Mouse (Mus musculus) liver, adult (tissue): ENCODE measurements around the gene Cpa4.

ENCODE experiments used
- GATA4 ChIP-seq: IDR thresholded peaks from 2 replicates; pipeline ENCODE4 v1.6.1; 2014; ENCODE audit warnings: mild to moderate bottlenecking, low read length; ENCODE audit not compliant: insufficient replicate concordance

Gene Cpa4

DNA sequence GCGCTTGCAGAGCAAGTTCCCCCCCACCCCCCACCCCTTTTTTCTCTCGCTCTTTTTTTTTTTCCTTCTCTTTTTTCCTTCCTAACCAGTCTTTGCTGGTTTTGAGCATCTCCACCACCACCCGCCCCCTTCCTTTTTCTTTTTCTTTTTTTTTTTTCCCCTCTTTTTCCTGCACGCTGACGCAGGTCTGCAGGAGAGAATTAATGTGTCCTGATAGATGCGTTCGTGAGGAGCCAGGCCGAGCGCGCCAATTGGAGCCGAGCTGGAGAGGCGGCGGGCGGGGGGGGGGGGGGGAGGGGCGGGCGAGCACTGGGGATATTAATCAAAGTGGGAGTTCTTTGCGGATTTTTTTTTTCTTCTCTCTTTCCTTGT lies 20.9 kb upstream of the Cpa4 start:
- no peak for TF ChIP-seq GATA4

GRCm38 (mm10) chr6:30547656-30548306 lies 20.4 kb upstream of the Cpa4 start:
- TF ChIP-seq GATA4: no peak

- TF ChIP-seq GATA4: no peak
Observed at GRCm38 (mm10) chr6:30549231-30549761, 18.9 kb upstream of the Cpa4 start.

DNA sequence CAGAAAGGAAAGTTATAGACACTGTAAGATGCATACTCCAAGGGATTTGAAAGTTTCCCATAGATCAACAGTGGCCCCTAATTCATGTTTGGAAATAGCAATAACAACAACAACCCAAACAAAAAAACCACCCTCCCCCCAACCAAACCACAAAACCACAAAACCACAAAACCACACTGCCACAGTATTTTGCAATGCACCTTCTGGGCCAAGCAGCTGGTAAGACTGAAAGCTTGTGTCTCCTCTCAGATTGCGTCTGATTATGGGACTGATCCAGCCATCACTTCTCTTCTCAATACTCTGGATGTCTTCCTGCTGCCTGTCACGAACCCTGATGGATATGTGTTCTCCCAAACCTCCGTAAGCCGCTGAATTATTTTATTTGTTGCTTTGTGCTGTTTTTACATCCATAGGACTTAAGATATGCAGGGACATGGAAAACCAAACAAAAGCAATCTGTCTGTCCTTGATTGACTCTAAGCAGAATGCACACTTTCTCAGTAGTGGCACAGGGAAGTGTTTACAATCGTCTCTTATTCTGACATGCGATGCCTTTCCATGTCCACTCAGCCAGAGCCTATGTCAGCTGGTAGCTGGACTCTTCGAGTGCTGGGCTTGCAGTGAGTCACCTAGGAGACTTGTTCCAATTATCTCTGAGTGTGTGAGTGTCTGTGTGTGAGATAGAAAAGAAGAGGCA lies 17.5 kb upstream of the Cpa4 start:
- no peak for TF ChIP-seq GATA4

GRCm38 (mm10) chr6:30551193-30551515 lies 17.0 kb upstream of the Cpa4 start:
- TF ChIP-seq GATA4: no peak

- TF ChIP-seq GATA4: no peak
Observed at GRCm38 (mm10) chr6:30551644-30552580, 16.3 kb upstream of the Cpa4 start.

- TF ChIP-seq GATA4: no peak
Observed at GRCm38 (mm10) chr6:30552628-30553027, 15.5 kb upstream of the Cpa4 start.

DNA sequence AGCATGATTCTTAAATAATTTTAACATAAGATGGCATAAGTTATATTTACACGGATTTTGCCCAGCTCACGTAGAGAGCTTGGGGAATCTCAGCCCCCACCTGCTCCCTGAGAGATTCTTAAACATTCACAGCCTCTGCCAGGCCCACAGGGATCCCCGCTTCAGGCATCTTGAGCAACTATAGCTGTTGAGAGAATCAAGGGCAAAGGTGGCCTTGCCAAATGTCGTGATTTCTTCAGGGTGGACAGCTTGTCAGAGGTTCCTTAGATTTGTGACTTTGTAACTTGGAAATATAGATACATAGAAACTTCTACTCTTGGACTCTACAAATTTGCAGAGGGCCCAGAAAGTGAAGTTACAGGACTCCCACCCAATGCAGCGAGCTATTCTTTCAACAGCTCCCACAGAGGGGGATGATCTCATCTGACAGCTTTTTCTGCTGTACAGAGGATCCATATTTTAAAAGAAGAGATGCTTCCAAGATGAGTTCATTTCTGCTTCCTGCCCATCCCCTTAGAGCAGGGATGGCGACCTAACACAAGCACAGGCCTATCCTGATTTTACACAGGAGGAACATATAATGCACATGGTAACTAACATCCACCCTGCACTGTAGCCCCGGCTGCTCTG lies 14.7 kb upstream of the Cpa4 start:
- no peak for TF ChIP-seq GATA4

- TF ChIP-seq GATA4: no peak
Observed at GRCm38 (mm10) chr6:30554092-30554491, 14.1 kb upstream of the Cpa4 start.

DNA sequence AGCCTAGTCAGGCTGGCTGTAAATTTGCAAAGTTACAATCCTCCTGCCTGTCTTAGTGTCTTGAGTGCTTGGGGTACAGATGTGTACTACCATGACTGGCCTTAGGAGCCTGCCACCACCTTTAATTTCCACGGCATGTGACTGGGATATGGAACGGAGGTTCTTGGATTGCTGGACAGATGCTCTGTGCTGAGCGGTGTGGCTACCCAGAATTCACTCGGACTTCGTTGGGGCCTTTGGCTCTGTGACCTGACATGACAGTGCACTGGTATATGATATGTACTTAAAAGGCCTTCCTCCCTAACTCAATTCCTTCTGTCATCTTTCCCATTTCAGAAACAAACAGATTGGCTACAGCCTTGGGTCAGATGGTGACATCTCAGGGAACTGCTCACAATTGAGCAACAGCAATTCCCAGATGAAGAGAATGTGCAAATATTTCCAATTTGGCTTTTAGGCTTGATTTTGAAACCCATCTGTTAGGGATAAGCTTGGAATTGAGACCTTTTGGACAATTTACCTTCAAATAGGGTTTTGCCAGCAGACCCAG lies 13.5 kb upstream of the Cpa4 start:
- no peak for TF ChIP-seq GATA4

- TF ChIP-seq GATA4: no peak
Observed at GRCm38 (mm10) chr6:30556080-30556479, 12.1 kb upstream of the Cpa4 start.

DNA sequence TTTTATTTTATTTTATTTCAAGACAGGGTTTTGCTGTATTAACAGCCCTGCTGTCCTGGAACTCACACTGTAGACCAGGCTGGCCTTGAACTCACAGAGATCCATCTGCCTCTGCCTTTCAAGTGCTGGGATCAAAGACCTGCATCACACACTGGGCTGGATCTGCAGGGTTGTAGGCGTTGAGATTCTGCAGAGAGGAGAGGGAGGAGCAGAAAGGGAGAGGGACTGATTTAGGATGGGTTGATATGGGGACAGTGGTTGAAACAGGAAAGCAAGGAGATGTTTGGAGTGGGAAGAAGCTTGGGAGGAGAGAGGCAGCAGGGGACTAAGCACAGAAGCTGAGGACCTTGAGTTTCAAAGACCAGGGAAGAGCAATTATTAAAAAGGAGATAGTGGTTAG lies 8.4 kb upstream of the Cpa4 start:
- TF ChIP-seq GATA4: no peak

DNA sequence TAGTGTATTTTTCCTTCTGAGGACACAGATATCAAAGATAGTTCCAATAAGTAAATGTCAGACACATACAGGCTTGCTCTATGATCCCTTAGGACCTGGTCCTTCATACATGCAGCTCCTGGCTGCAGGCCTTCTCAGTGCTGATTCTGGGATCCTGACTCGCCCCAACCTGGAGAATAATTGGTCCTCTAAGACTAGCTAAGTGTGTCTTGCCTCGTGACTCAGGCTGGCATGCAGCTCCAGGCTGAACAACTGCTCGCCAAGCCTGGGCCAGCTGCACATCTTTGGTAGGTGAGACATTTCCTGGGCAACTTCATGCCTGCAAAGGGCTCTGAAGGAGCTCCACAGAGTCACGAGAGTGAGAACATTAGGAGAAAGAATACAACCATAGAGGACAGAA lies 6.0 kb upstream of the Cpa4 start:
- TF ChIP-seq GATA4: no peak

DNA sequence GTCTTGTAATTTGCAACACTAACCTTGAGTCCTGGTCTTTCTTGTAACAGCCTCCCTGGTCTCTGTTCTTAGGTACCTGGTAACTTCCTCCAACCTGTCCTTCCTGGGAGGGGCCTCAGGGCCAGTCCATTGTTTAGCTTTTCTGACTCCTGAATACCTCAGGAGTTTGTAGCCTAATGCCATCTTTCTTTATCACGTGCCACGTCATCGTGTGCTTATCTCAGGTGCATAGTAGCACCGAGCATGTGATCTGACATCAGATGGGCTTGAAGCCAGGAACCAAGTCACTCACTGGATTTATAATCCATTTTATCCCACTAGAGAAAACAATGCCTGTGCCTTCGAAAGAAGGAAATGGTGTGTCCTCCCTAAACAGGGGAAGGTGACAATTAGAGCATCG lies 4.6 kb upstream of the Cpa4 start:
- no peak for TF ChIP-seq GATA4

DNA sequence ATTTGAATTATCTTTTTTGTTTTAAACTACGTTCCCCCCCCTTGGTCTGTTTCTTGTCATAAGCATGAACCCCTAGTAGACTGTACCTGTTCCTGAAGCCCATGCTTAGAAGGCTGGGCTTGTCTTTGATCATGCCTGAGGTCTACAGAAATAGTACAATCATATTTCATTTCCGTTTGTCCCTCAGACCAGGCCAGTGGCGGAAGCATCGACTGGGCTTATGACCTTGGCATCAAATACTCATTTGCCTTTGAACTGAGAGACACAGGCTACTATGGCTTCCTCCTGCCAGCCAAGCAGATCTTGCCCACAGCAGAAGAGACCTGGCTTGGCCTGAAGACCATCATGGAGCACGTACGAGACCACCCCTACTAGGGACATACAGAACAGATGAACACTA lies 4.1 kb upstream of the Cpa4 start:
- TF ChIP-seq GATA4: no peak

DNA sequence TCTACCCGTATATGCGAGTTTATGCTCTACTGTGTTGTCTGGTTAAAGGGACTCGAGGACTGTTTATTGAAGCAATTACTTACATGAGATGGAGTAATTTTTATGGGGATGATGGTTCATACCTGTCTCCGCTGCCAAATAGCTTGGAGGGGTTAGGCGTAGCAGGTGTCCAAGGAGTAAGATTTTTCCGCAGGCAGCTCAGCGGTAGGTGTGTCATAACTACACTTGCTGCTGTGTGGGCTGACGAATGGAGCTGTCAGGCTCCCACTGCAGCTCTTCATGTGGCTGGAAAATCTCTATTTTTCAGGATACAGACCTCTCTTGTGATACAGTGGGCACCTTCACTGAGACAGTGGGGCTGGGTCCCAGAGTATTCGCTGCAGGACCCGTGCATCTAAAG lies 1.2 kb downstream of the Cpa4 start:
- TF ChIP-seq GATA4: no peak

DNA sequence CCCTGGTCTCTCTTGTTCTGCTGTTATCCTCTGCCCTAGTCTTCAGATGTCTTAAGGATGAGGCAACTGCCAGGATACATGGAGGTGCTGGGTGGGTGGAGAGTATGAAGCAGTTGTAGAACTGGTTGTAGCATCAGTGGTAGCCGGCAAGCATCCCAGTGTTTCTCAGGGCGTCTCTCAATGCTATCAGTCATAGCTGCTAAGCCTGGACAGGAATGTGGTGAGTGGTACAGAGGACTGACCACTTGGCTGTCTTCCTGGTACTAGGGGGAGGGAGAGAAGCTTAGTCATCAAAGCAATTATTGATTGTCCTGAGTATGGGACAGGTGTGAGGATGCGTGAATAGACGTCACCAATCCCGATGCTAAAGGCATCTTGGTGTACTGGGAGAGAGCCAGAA lies 1.8 kb downstream of the Cpa4 start:
- TF ChIP-seq GATA4: no peak
